Mouse (Mus musculus) ES-Bruce4 (cell line): Measurements from ENCODE around the gene Orm3. TPM values are rescaled to one million over a fixed set of nuclear protein-coding genes. Genes with fewer than 3 reads are reported as not detected.

ENCODE experiments used
- H3K27ac ChIP-seq: 2 replicates; pipeline ENCODE4 v1.5.1; 2012; ENCODE audit warnings: low read length, inconsistent platforms; ENCODE audit not compliant: insufficient read depth
- H3K27me3 ChIP-seq: 2 replicates; pipeline ENCODE4 v1.6.1; 2012; ENCODE audit warnings: mild to moderate bottlenecking, low read length, inconsistent platforms; ENCODE audit not compliant: control insufficient read depth, poor library complexity, insufficient read depth, severe bottlenecking
- H3K36me3 ChIP-seq: 2 replicates; pipeline ENCODE4 v1.6.1; 2012; ENCODE audit warnings: inconsistent platforms, mild to moderate bottlenecking, low read length, moderate library complexity; ENCODE audit not compliant: control insufficient read depth, poor library complexity, insufficient read depth, severe bottlenecking
- H3K4me1 ChIP-seq: one replicate; pipeline ENCODE4 v1.8.1; 2011; ENCODE audit warnings: low read length; ENCODE audit not compliant: control insufficient read depth, insufficient read depth
- H3K4me3 ChIP-seq: 2 replicates; pipeline ENCODE4 v1.5.1; 2011; ENCODE audit warnings: low read depth, mild to moderate bottlenecking, low read length
- H3K9ac ChIP-seq: 2 replicates; pipeline ENCODE4 v1.6.1; 2012; ENCODE audit warnings: low read depth, mild to moderate bottlenecking, inconsistent platforms; ENCODE audit not compliant: poor library complexity, severe bottlenecking
- H3K9me3 ChIP-seq: replicated peaks from 2 replicates; pipeline ENCODE4 v1.6.1; 2012; ENCODE audit warnings: mild to moderate bottlenecking, low read length, inconsistent platforms; ENCODE audit not compliant: control insufficient read depth, poor library complexity, insufficient read depth, severe bottlenecking
- CTCF ChIP-seq: IDR thresholded peaks from one replicate; pipeline ENCODE4 v1.8.1; 2011; ENCODE audit warnings: low read depth, low read length
- POLR2A ChIP-seq: IDR thresholded peaks from one replicate; pipeline ENCODE4 v1.8.1; 2011; ENCODE audit warnings: low read length; ENCODE audit not compliant: insufficient read depth
- polyA plus RNA-seq: library from polyadenylated mRNA; stranded (reverse); fragments of >200 nt; gene quantifications from 2 replicates; pipeline ENCODE4 v1.2.4, GENCODE M21; 2011; ENCODE audit warnings: low read depth; ENCODE audit not compliant: missing spikeins, insufficient read depth, insufficient read length

Gene Orm3
- polyA plus RNA-seq, 1 experiment = not detected

- Histone ChIP-seq H3K27ac (no peak overlapping the region), H3K27me3 (no peaks in the 10 kb centered on the region), H3K9ac (no peak overlapping the region), H3K4me3 (no peak overlapping the region), H3K9me3 (no peaks in the 10 kb centered on the region), H3K36me3 (no peaks in the 10 kb centered on the region), H3K4me1 (no peaks in the 10 kb centered on the region)
- TF ChIP-seq CTCF (peak; percentile 51), POLR2A (no peak)
Observed at GRCm38 (mm10) chr4:63408649-63409048, 52.7 kb downstream of the Orm3 start.

Other genes with a start within 250 kb of the Orm3 start
- not detected in 2 replicates for gene Ambp, start 201.4 kb upstream of the Orm3 start, polyA plus RNA-seq
- gene Kif12, start 184.0 kb upstream of the Orm3 start, polyA plus RNA-seq = not detected in 2 replicates
- 1.4 and 1.7 TPM in 2 replicates for gene Col27a1, start 142.2 kb upstream of the Orm3 start, polyA plus RNA-seq
- gene Orm1, start 11.6 kb upstream of the Orm3 start, polyA plus RNA-seq = not detected in 2 replicates
- not detected in 2 replicates for gene Orm2, start 6.3 kb downstream of the Orm3 start, polyA plus RNA-seq
- gene Akna, start 47.2 kb downstream of the Orm3 start, polyA plus RNA-seq = 4.0 and 4.7 TPM in 2 replicates
- 33.5 and 40.2 TPM in 2 replicates for gene Whrn, start 139.8 kb downstream of the Orm3 start, polyA plus RNA-seq
- gene Atp6v1g1, start 188.6 kb downstream of the Orm3 start, polyA plus RNA-seq = 187 and 192 TPM in 2 replicates
- 4.4 and 8.9 TPM in 2 replicates for gene Tmem268, start 202.6 kb downstream of the Orm3 start, polyA plus RNA-seq
- not detected in 2 replicates for gene Gm11213, start 249.1 kb downstream of the Orm3 start, polyA plus RNA-seq